Mouse (Mus musculus) brain, embryonic 18.5 days (tissue): ENCODE data around the gene Camk2n2.
A peak's percentile ranks its signal among the peaks of the same experiment; 100 is the strongest.
"Not testable (repeated sequence)": the region's sequence is repeated elsewhere in the genome, so short reads cannot be mapped to it uniquely, and the experiment has no call there.

Source experiments
- DNase-seq: peaks from one replicate; pipeline ENCODE4 v3.0.0-alpha.2; 2012; ENCODE audit warnings: low read depth, low spot score

The Camk2n2 gene

GRCm38 (mm10) chr16:20621191-20621990 is at the start of gene Camk2n2:
Camk2n2 (minus strand) TSS chr16:20621287.
- DNase-seq, result no peak

DNA sequence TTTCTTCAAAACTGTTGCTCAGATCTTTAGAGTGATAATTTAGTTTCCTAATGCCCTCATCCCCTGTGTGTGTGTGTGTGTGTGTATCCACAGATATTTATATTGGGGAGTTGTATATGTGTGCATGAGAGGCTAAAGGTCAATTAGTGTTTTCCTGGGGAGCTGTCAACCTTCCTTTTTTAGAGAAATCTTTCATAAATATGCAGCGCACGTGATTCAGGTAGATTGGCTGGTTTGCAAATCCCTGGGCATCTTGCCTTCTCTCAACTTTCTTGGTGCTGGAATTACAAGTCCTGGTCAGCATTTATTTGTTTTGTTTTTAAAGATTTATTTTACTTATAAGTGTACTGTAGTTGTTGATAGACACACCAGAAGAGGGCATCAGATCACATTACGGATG is 49.2 kb upstream of the Camk2n2 start:
- no peak for DNase-seq

- not testable (repeated sequence) for DNase-seq
Measured at GRCm38 (mm10) chr16:20668013-20668412, 46.9 kb upstream of the Camk2n2 start, which contains the start of gene Eif4g1. Eif4g1 (plus strand) TSS chr16:20668313.

DNA sequence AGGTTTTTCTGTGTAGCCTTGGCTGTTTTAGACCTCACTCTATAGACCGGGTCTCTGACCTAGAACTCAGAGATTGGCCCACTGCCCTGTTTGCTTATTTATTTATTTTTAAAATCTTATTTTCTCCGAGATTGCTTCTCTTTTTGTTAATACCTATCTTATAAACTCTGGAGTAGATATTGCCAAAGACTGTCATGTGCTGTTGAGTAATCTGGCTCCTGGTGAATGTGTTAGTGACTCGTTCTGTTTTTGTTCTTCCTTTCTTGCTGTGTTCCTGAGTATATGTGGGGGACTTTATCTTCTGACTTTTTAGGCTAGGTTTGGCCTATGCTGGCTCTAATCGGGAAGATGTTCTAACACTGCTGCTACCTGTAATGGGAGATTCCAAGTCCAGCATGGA is 36.6 kb upstream of the Camk2n2 start:
- no peak for DNase-seq

DNA sequence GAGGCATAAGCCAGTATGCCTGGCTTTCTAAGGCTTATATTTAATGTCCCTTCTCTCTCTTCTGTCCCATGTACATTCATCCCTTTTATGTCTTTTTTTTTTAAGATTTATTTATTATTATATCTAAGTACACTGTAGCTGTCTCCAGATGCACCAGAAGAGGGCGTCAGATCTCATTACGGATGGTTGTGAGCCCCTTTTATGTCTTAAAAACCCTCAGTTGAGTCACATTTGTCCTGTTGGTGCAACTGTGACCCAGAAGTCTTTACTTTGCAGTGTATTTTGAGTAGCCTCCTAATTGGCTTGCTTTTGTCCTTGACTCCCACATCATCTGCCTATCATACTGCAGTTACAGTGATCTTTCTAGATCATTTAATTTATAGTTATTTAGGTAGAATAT is 32.2 kb upstream of the Camk2n2 start:
- DNase-seq, result no peak

- DNase-seq, result no peak
Measured at GRCm38 (mm10) chr16:20651947-20652310, 30.8 kb upstream of the Camk2n2 start.

GRCm38 (mm10) chr16:20651076-20651946 is 30.2 kb upstream of the Camk2n2 start, which contains the start of gene Psmd2:
Psmd2 (plus strand) TSS chr16:20651652.
- peak; percentile 87 for DNase-seq

- no peak for DNase-seq
Measured at GRCm38 (mm10) chr16:20643911-20644310, 22.8 kb upstream of the Camk2n2 start.

DNA sequence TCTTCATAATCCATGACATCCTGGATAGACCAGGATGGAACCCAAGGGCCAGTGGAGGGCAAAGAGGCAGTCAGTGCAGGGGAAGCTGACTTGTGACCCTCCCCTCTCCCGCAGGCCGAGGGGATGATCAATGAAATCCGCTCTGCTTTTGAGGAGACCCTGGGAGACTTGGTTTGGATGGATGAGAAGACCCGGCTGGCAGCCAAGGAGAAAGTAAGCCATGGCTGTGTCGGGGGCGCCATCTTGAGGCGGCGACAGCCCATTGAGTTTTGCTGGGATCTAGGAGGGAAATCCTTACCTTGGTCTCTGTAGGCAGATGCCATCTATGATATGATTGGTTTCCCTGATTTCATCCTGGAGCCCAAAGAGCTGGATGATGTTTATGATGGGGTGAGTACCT is 21.1 kb upstream of the Camk2n2 start:
- no peak for DNase-seq

GRCm38 (mm10) chr16:20638367-20638766 is 17.3 kb upstream of the Camk2n2 start:
- no peak for DNase-seq

DNA sequence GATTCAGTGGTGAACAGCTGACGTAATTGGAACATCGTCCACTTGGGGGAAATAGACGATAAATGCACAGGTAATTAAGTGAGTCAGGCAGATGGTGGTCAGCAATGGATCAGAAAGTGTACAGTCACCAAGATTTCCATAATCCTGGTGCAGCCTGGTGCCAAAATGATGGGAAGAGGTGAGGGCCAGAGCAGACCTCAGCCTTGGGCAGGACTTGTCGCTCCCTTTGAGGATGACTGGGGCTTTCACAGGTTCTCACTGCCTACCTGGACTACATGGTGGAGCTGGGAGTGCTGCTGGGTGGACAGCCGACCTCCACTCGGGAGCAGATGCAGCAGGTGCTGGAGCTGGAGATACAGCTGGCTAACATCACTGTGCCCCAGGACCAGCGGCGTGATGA is 16.3 kb upstream of the Camk2n2 start:
- no peak for DNase-seq

GRCm38 (mm10) chr16:20629731-20630634 is 8.9 kb upstream of the Camk2n2 start, which contains the start of gene Ece2:
Ece2 (plus strand) TSS chr16:20629828.
- DNase-seq, result no peak

DNA sequence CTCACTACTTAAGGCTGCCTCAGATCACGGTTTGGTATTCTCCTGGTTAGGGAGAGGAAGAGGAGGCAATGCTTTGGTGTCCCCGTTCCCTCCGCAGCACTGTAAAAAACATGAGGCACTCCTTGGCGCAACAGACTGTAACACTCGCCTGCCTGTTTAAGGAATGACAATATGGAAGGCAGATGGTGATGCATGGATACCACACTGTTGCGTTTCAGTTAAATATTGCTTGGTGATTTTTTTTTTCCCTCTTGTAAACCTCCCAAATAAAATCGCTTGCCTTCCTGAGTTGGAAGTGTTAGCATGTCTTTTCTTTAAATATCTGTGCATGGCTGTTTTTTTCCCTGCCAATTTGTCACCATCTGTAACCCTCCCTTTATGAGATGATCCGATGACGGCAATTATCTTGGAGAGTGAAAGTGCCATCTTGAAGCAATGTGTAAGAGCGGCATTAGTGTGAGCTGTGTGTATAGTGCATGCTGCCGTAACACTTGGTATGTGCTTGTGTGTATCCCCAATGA is 7.8 kb upstream of the Camk2n2 start:
- peak; percentile 75 for DNase-seq

DNA sequence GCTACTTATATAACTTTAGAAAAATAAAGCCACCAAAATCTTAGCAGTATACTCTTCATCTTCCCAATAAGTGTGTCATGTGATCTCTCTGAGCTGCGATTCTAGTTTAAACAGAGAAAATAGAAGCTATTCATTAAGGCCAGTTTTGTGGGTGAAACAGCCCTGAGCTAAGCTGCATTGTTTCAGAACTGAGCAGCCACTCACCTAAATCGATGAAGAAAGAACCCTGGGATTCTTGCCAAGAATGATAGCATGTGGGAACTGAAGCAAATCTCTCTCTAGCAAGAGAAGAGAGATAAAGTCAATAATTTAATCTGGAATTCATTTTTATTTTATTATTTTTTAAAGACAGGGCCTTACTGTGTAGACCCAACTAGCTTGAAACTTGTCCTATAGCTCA is 2.1 kb upstream of the Camk2n2 start:
- DNase-seq, result no peak

- DNase-seq, result no peak
Measured at GRCm38 (mm10) chr16:20621991-20622685, 1.1 kb upstream of the Camk2n2 start.

GRCm38 (mm10) chr16:20620751-20621190 is 316 bp downstream of the Camk2n2 start:
- DNase-seq, result no peak

- DNase-seq, result no peak
Measured at GRCm38 (mm10) chr16:20620399-20620735, 720 bp downstream of the Camk2n2 start.

- DNase-seq, result no peak
Measured at GRCm38 (mm10) chr16:20619541-20620398, 1.3 kb downstream of the Camk2n2 start.

DNA sequence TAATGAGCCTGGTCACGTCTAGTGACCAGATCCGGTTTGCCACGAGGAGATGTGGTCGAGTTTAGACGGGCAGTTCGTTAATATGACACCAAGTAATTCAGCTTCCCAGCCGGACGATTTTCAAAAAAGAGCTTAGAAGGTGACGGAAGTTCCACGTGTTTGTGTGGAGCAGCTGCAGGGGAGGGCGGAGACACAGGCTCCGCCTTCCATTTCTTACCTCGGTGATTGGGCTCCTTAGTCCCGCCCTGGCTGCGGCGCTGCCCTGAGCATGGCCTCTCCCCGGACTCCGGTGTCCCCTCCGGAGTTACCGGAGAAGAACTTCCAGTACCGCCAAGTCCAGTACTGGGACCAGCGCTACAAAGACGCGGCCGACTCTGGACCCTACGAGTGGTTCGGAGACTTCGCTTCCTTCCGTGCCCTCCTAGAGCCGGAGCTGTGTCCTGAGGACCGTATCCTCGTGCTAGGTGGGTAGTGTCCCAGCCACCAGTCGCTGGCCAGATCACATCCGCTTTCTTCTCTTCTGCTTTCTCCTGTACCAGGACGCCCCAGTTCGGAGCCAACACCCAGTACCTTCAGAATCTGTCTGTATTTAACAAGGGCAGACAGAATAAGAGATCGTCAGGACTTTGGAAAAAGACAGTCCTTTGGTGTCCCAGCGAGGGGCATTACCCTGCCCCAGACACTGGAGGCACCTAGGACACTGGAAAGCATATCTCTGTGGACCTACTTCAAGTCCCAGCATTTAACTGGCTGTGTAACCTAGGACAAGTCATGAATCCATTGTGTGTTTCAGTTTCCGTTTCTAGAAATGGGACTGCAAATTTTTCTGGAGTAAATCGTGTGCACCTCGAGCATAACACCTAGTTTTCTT is 9.5 kb downstream of the Camk2n2 start, which contains the start of the genes Eef1akmt4, Gm49333 and Alg3:
TSS of gene Eef1akmt4 (plus strand) at position 237 of the 871 bp plus-strand sequence.
TSS of gene Gm49333 (plus strand) at position 254 of the 871 bp plus-strand sequence.
TSS of gene Alg3 (minus strand) at position 379 of the 871 bp plus-strand sequence.
- DNase-seq, result no peak
